Mouse (Mus musculus): ENCODE results near the gene Kctd21.
A peak's percentile ranks its signal among the peaks of the same experiment; 100 is the strongest.

The Kctd21 gene

DNA sequence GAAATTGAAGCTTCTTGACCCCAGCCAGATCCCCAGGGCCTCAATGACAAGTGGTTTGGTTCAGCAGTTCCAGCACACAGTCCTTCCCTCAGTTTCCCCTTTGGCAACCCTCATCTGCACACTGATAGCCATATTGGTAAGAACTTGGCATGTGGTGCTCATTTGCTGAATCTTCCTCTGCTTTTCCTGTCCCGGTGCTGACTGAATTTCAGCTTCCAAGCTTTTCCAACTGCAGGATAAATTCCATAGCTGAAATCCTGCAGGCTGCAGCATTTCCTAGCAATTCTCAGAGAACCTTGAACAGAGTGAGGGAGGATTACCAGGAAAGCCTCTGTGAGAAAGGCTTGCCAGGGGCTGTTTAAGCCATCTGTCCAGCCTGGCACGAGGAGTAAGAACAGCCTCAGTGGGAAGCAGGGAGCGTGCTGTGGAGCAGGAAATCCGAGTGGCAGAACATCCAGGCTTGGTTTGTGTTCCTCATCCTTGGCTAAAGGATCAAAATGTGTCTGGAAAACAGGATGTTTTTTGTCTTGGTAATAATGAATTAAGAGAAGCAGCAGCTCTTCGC is 54.8 kb downstream of the Kctd21 start:
- peak; percentile 55 to 71 for DNase-seq (ENCODE audit: low spot score in 2 of 2)

- no peak for DNase-seq (ENCODE audit: low spot score in 2 of 2)
Measured at GRCm38 (mm10) chr7:97387561-97388147, 55.5 kb downstream of the Kctd21 start.

GRCm38 (mm10) chr7:97388541-97388940 is 56.4 kb downstream of the Kctd21 start:
- no peak for DNase-seq (ENCODE audit: low spot score in 2 of 2)

DNA sequence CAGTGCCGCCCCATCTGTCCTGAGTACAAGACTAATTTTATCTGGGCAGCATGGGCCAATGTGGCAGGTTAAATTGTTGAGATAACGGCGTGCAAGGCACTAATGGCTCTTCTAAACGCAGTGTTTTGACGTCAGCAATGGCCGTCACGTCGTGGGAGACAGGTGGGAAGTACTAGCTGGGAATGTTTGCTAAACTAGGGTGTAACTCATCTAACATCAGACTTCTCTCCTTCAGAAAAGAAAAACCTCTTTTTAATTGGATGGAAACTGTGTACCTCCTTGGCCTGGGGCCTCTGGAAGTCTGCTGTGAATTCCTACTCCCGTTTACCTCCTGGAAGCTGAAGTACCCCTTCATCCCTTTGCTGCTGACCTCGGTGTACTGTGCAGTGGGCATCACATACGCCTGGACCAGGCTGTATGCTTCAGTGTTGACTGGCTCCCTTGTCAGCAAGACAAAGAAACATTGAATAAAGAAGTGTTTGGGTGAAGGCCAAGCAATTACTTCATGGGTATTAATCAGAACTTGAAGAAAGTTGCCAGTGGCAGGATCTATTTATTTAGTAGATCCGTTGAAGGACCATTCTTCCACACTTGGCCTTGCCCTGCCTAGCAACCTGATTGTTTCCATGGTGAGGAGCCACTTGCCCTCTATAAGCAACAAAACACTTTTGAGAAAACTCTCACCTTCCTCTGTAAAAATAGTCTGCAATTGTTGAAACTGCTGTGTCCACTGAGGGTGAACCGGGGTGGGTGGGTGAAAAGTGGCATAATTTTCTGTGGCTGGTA is 59.4 kb downstream of the Kctd21 start:
- peak; percentile 9 to 38 for DNase-seq (ENCODE audit: low spot score in 2 of 2)

DNA sequence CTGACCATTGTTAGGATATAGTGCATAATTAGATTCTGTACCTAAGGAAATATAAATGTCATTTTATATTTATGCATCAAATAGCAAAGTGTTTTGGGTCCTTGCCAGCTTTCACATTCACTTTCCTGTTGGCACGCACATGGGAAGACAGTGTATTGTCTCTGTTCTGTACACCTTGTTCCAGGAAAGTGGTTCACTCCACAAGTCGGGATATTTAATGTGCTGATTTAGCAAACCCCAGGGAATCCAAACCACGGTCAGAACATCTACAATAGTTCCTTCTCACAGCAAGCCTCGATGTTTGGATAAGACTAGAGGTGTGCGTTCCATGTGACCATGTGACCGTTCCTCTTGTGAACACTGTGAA is 59.9 kb downstream of the Kctd21 start:
- DNase-seq (ENCODE audit: low spot score in 2 of 2) = peak; percentile 26 to 34

DNA sequence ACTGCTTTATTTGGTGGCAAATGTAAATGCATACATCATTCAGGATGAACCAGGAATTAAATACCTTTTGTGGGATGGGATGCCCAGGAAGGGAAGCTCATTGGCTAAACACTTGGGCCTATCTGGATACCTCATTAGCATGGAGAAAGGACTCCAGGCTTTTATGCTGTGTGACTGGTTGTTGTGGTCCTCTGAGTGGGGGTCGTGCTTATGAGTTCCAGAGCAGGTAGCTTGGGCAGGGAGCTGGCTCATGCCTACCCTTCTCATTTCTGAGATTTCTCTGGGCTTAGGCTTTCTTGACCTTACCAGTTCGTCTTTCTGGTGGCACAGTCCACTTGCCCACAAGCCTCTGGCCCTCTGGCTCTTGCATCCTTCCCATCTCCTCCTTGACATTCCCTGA is 62.2 kb downstream of the Kctd21 start:
- DNase-seq (ENCODE audit: low spot score in 2 of 2) = no peak

GRCm38 (mm10) chr7:97398943-97399342 is 66.8 kb downstream of the Kctd21 start:
- DNase-seq (ENCODE audit: low spot score in 2 of 2) = no peak

All from heart, adult 9 months (tissue).